Mouse (Mus musculus) limb, embryonic 10.5 days (tissue): ENCODE data around the gene G6pc2. TPM values are rescaled to one million over a fixed set of nuclear protein-coding genes. Genes with fewer than 3 reads are reported as not detected.

Experiments
- DNase-seq: peaks from one replicate; pipeline ENCODE4 v3.0.0-alpha.2; 2017; ENCODE audit warnings: low spot score
- H3K27ac ChIP-seq: fragments of 300-500 bp; sonication (generic); 2 replicates; pipeline ENCODE4 v1.5.1; 2016; ENCODE audit warnings: mild to moderate bottlenecking
- H3K27me3 ChIP-seq: fragments of 300-500 bp; sonication (generic); 2 replicates; pipeline ENCODE4 v1.6.1; 2016; ENCODE audit warnings: low read depth, mild to moderate bottlenecking; ENCODE audit not compliant: poor library complexity, severe bottlenecking
- H3K36me3 ChIP-seq: fragments of 300-500 bp; sonication (generic); 2 replicates; pipeline ENCODE4 v1.6.1; 2016; ENCODE audit warnings: mild to moderate bottlenecking, moderate library complexity
- H3K4me1 ChIP-seq: fragments of 300-500 bp; sonication (generic); 2 replicates; pipeline ENCODE4 v1.6.1; 2016
- H3K4me3 ChIP-seq: fragments of 300-500 bp; sonication (generic); 2 replicates; pipeline ENCODE4 v1.5.1; 2016; ENCODE audit warnings: mild to moderate bottlenecking, moderate library complexity
- H3K9me3 ChIP-seq: fragments of 300-500 bp; sonication (generic); replicated peaks from 2 replicates; pipeline ENCODE4 v1.6.1; 2016; ENCODE audit warnings: mild to moderate bottlenecking
- WGBS: fragments of 180-500 bp; shearing (Covaris S2); methylation state at CpG from one replicate; pipeline ENCODE4 v1.1.7; 2016; 5-methylcytosine and 5-hydroxymethylcytosine counted together
- polyA plus RNA-seq: library from polyadenylated mRNA; unstranded; fragments of >200 nt; fragmentation: Nextera tagmentation; extraction: Ambion mirVana; gene quantifications from 2 replicates; pipeline ENCODE4 v1.2.1, GENCODE M21; 2016

The G6pc2 gene
- polyA plus RNA-seq, 1 experiment from 2014 or later, result 0.41 TPM

DNA sequence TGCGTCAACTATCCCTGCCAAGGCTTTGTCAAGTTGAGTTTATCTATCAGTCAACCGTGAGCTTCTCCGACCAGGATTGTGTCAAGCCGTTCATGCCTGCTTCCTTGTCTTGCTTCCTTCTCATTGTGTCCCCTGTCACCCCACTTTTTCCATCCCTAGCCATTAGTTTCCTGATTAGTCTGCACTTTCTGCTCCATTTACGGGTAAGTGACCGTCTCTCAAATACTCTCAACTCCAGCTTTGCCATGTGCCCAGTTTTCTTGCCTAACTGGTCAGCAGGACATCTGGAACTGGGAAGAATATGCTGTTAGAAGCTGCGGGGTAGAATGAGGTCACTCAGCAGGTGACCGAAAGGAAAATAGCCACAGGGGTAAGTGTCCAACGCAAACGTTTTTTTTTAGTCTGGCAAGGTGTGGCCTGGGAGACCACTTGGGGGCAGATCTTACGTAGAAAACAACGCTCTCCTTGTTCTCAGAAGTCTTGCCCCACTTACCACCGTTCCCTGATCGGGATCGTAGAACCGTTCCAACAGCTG is 37.4 kb downstream of the G6pc2 start:
- no peak for DNase-seq
- H3K4me1 ChIP-seq, result no peaks in the 10 kb centered on the region
- no peaks in the 10 kb centered on the region for H3K9me3 ChIP-seq
- H3K27ac ChIP-seq, result no peak overlapping the region
- no peaks in the 10 kb centered on the region for H3K36me3 ChIP-seq
- no peaks in the 10 kb centered on the region for H3K27me3 ChIP-seq
- H3K4me3 ChIP-seq, result no peak overlapping the region
- WGBS, result 74% methylated on average over 16 of the region's 16 CpGs

DNA sequence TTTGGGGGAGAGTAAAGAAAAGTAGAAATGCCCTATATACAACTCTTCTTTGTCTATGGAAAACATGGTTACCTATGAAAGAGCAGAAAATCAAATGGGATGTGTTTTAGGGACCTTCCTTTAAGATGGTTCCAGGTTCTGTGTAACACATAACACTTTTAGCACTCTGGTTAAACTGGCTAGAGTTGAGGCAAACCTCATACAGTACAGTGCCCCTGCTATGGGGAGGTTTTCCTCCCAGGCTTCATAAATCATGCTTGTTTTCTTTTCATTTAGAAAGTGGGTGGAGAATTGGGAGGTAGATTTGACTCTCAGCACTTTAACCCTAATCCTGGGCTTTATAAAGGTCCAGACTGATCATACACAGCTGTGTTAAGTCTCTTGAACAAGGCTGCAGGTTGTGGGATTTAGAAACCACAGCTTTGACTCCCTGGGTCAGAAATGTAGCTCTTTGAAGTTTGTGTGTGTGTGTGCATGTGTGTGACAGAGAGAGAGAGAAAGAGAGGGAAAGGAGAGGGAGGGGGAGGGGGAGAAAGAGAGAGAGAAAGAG is 53.3 kb downstream of the G6pc2 start:
- no peaks in the 10 kb centered on the region for H3K27me3 ChIP-seq
- no peak overlapping the region for H3K27ac ChIP-seq
- 0 out of 2 replicates have a peak, but pooled peaks cover 7% of the 10 kb centered on the region for H3K4me1 ChIP-seq
- H3K9me3 ChIP-seq, result no peaks in the 10 kb centered on the region
- no peaks in the 10 kb centered on the region for H3K36me3 ChIP-seq
- H3K4me3 ChIP-seq, result no peak overlapping the region
- no peak for DNase-seq

DNA sequence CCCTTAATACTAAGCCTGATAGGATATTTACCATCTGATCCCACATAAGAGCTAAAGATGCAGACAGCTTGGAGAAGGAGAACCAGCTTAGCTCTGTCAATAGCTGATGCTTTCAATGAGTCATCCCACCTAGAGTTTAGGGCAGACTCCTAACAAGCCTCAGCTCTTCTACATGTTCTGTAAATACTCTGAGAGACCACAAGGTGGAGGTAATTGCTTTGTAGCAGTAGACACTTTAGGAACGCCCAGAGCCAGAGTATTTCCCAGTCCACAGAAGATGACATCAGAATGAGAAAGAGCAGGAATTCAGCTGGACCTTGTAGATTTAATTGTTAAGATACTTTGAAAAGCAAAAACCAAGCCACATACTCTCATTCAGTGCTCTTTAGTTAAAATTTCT is 65.0 kb downstream of the G6pc2 start:
- DNase-seq, result no peak
- Histone ChIP-seq H3K4me3 (no peak overlapping the region), H3K27me3 (no peaks in the 10 kb centered on the region), H3K36me3 (no peaks in the 10 kb centered on the region), H3K4me1 (no peaks in the 10 kb centered on the region; the same call in 1 of the 2 replicates), H3K9me3 (no peaks in the 10 kb centered on the region), H3K27ac (no peak overlapping the region)
- 9% methylated on average over 1 of the region's 1 CpGs for WGBS

Other genes starting within 250 kb of the G6pc2 start
- gene Nostrin, start 75.3 kb upstream of the G6pc2 start, polyA plus RNA-seq, result 0.98 and 1.4 TPM in 2 replicates
- 173 and 207 TPM in 2 replicates for gene Spc25, start 4.9 kb upstream of the G6pc2 start, polyA plus RNA-seq
- not detected in 2 replicates for gene Abcb11, start 131.5 kb downstream of the G6pc2 start, polyA plus RNA-seq
- not detected in 2 replicates for gene Dhrs9, start 169.4 kb downstream of the G6pc2 start, polyA plus RNA-seq